Mouse (Mus musculus): ENCODE measurements at regions not wholly inside any gene's neighbourhood (a gene's known extent, or its start where the extent isn't known, plus 50 kb on each side); places are given as distances from the start of the nearest gene placed in this dataset.

- 31% methylated on average over 7 of the region's 7 CpGs for WGBS
- no peak for ATAC-seq (replicated peaks; ENCODE audit: insufficient number of reproducible peaks, low FRiP score, low TSS enrichment, low read depth)
- no peak overlapping the region for H3K4me2 ChIP-seq (ENCODE audit: low read depth, low read length)
- no peaks in the 10 kb centered on the region for H3K4me1 ChIP-seq (ENCODE audit: control insufficient read depth, insufficient read depth, low read length)
- no peaks in the 10 kb centered on the region for H3K36me3 ChIP-seq (replicated peaks; ENCODE audit: control insufficient read depth, insufficient read depth, low read depth, low read length)
- H3K27ac ChIP-seq (replicated peaks; ENCODE audit: low read depth, low read length), result no peak overlapping the region
- no peak overlapping the region for H3K4me3 ChIP-seq (ENCODE audit: low read depth, low read length)
- H3K27me3 ChIP-seq (ENCODE audit: control insufficient read depth, insufficient read depth, low read length), result no peaks in the 10 kb centered on the region
- H3K9ac ChIP-seq (replicated peaks; ENCODE audit: low read length), result no peak overlapping the region
- no peaks in the 10 kb centered on the region for H3K9me3 ChIP-seq (replicated peaks; ENCODE audit: control insufficient read depth, low read length)
- no peak for DNase-seq (ENCODE audit: low spot score)
These were observed 102.0 kb upstream of the 4931429L15Rik start for GRCm38 (mm10) chr9:46421688-46422274.

DNA sequence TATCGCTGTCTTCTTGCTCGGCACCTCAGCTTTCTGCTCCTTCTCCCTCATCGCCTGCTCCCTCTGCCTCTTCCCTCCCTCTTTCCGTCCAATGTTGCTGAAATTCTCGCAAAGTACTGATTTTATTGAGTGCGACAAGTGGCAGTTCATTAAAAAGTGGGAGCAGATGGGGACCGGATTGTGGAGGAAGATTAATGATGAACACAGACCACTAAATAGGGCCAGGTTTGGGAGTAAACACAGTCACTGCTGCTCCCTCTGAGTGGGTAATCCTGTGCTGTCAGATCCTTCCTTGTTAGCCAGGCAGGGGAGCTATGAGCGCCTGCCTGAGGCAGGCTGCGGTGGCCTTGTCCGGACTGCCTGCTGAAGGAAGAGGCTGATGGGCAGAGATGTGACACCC lies 91.9 kb upstream of the 4931429L15Rik start:
- Histone ChIP-seq H3K9ac (replicated peaks; ENCODE audit: low read length) (no peak overlapping the region), H3K4me2 (ENCODE audit: low read depth, low read length) (no peak overlapping the region), H3K36me3 (replicated peaks; ENCODE audit: control insufficient read depth, insufficient read depth, low read depth, low read length) (no peaks in the 10 kb centered on the region), H3K9me3 (replicated peaks; ENCODE audit: control insufficient read depth, low read length) (no peaks in the 10 kb centered on the region), H3K4me3 (ENCODE audit: low read depth, low read length) (no peak overlapping the region), H3K27me3 (ENCODE audit: control insufficient read depth, insufficient read depth, low read length) (no peaks in the 10 kb centered on the region), H3K4me1 (ENCODE audit: control insufficient read depth, insufficient read depth, low read length) (no peaks in the 10 kb centered on the region), H3K27ac (replicated peaks; ENCODE audit: low read depth, low read length) (no peak overlapping the region)
- ATAC-seq (replicated peaks; ENCODE audit: insufficient number of reproducible peaks, low FRiP score, low TSS enrichment, low read depth) (no peak), DNase-seq (ENCODE audit: low spot score) (no peak)
- 75% methylated on average over 10 of the region's 10 CpGs for whole genome bisulfite sequencing

DNA sequence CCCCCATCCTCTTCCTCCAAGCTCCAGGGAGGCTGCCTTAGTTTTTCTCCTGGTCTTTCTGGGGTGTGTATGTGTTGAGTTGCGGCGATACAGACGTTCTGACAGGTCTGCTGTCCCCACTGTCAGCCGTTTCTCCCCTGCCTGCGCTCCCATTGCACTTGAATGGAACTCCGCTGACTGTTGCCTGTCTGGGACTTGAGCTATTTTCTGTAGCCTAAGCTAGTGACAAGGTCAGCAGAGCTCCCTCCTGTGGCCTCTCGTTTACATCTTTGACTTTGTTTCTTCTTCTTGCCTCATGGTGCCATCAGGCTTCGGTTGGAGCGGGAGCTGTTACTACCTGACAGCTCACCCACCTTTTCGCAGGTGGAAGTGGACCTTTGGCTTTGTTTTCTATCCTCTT lies 89.0 kb upstream of the 4931429L15Rik start:
- H3K4me3 ChIP-seq (ENCODE audit: low read depth, low read length), result no peak overlapping the region
- no peaks in the 10 kb centered on the region for H3K4me1 ChIP-seq (ENCODE audit: control insufficient read depth, insufficient read depth, low read length)
- no peak for ATAC-seq (replicated peaks; ENCODE audit: insufficient number of reproducible peaks, low FRiP score, low TSS enrichment, low read depth)
- H3K27me3 ChIP-seq (ENCODE audit: control insufficient read depth, insufficient read depth, low read length), result no peaks in the 10 kb centered on the region
- DNase-seq (ENCODE audit: low spot score), result no peak
- no peak overlapping the region for H3K9ac ChIP-seq (replicated peaks; ENCODE audit: low read length)
- no peaks in the 10 kb centered on the region for H3K9me3 ChIP-seq (replicated peaks; ENCODE audit: control insufficient read depth, low read length)
- H3K27ac ChIP-seq (replicated peaks; ENCODE audit: low read depth, low read length), result no peak overlapping the region
- no peak overlapping the region for H3K4me2 ChIP-seq (ENCODE audit: low read depth, low read length)
- no peaks in the 10 kb centered on the region for H3K36me3 ChIP-seq (replicated peaks; ENCODE audit: control insufficient read depth, insufficient read depth, low read depth, low read length)
- WGBS, result 76% methylated on average over 10 of the region's 10 CpGs

GRCm38 (mm10) chr9:46406606-46407005 lies 86.8 kb upstream of the 4931429L15Rik start:
- no peak overlapping the region for H3K4me3 ChIP-seq (ENCODE audit: low read depth, low read length)
- H3K4me2 ChIP-seq (ENCODE audit: low read depth, low read length), result no peak overlapping the region
- no peak for ATAC-seq (replicated peaks; ENCODE audit: insufficient number of reproducible peaks, low FRiP score, low TSS enrichment, low read depth)
- no peak overlapping the region for H3K9ac ChIP-seq (replicated peaks; ENCODE audit: low read length)
- DNase-seq (ENCODE audit: low spot score), result no peak
- 85% methylated on average over 8 of the region's 8 CpGs for WGBS
- no peak overlapping the region for H3K27ac ChIP-seq (replicated peaks; ENCODE audit: low read depth, low read length)
- H3K27me3 ChIP-seq (ENCODE audit: control insufficient read depth, insufficient read depth, low read length), result no peaks in the 10 kb centered on the region
- no peaks in the 10 kb centered on the region for H3K36me3 ChIP-seq (replicated peaks; ENCODE audit: control insufficient read depth, insufficient read depth, low read depth, low read length)
- no peaks in the 10 kb centered on the region for H3K9me3 ChIP-seq (replicated peaks; ENCODE audit: control insufficient read depth, low read length)
- no peaks in the 10 kb centered on the region for H3K4me1 ChIP-seq (ENCODE audit: control insufficient read depth, insufficient read depth, low read length)

GRCm38 (mm10) chr9:46396591-46396990 lies 76.8 kb upstream of the 4931429L15Rik start:
- 85% methylated on average over 7 of the region's 7 CpGs for WGBS
- Histone ChIP-seq H3K27ac (replicated peaks; ENCODE audit: low read depth, low read length) (no peak overlapping the region), H3K9me3 (replicated peaks; ENCODE audit: control insufficient read depth, low read length) (no peaks in the 10 kb centered on the region), H3K9ac (replicated peaks; ENCODE audit: low read length) (no peak overlapping the region), H3K4me2 (ENCODE audit: low read depth, low read length) (no peak overlapping the region), H3K27me3 (ENCODE audit: control insufficient read depth, insufficient read depth, low read length) (no peaks in the 10 kb centered on the region; the same call in 1 of the 2 replicates), H3K4me3 (ENCODE audit: low read depth, low read length) (no peak overlapping the region), H3K4me1 (ENCODE audit: control insufficient read depth, insufficient read depth, low read length) (no peaks in the 10 kb centered on the region), H3K36me3 (replicated peaks; ENCODE audit: control insufficient read depth, insufficient read depth, low read depth, low read length) (no peaks in the 10 kb centered on the region)
- no peak for ATAC-seq (replicated peaks; ENCODE audit: insufficient number of reproducible peaks, low FRiP score, low TSS enrichment, low read depth)
- DNase-seq (ENCODE audit: low spot score), result no peak

DNA sequence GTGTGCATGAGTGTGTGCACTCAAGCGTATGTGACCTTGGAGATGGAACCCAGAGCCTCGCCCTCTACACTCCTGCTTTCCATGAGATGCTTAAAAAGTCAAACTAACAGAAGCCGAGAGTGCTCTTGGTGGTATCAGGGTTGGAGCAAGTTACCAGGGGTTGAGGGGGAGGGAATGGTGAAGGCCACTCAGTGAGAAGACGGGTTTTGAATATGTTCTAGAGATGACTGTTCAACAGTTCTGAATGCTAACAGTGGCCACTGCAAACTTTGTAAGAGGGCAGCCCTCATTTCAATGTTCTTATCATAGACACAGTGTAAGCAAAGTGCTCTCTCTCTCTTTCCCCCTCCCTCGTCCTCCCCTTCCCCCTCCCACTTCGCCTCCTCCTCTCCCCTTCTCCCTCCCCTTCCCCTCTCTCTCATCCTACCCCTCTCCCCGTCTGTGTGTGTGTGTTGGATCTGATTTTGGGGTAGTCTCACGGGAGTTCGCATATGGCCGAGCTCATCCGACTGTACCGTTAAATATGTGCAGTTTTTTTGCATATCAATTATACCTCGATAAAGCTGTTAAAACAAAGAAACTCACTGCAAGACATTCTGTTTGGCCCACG lies 75.5 kb upstream of the 4931429L15Rik start:
- DNase-seq (ENCODE audit: low spot score) (no peak), ATAC-seq (replicated peaks; ENCODE audit: insufficient number of reproducible peaks, low FRiP score, low TSS enrichment, low read depth) (no peak)
- Histone ChIP-seq H3K27me3 (ENCODE audit: control insufficient read depth, insufficient read depth, low read length) (no peaks in the 10 kb centered on the region; the same call in 1 of the 2 replicates), H3K27ac (replicated peaks; ENCODE audit: low read depth, low read length) (no peak overlapping the region), H3K4me2 (ENCODE audit: low read depth, low read length) (no peak overlapping the region), H3K4me3 (ENCODE audit: low read depth, low read length) (no peak overlapping the region), H3K4me1 (ENCODE audit: control insufficient read depth, insufficient read depth, low read length) (no peaks in the 10 kb centered on the region), H3K36me3 (replicated peaks; ENCODE audit: control insufficient read depth, insufficient read depth, low read depth, low read length) (no peaks in the 10 kb centered on the region), H3K9ac (replicated peaks; ENCODE audit: low read length) (no peak overlapping the region), H3K9me3 (replicated peaks; ENCODE audit: control insufficient read depth, low read length) (no peaks in the 10 kb centered on the region)
- WGBS, result 51% methylated on average over 14 of the region's 14 CpGs

- H3K4me2 ChIP-seq (ENCODE audit: low read depth, low read length), result no peak overlapping the region
- no peaks in the 10 kb centered on the region; the same call in 1 of the 2 replicates for H3K27me3 ChIP-seq (ENCODE audit: control insufficient read depth, insufficient read depth, low read length)
- H3K27ac ChIP-seq (replicated peaks; ENCODE audit: low read depth, low read length), result no peak overlapping the region
- H3K4me1 ChIP-seq (ENCODE audit: control insufficient read depth, insufficient read depth, low read length), result no peaks in the 10 kb centered on the region
- no peaks in the 10 kb centered on the region for H3K36me3 ChIP-seq (replicated peaks; ENCODE audit: control insufficient read depth, insufficient read depth, low read depth, low read length)
- no peaks in the 10 kb centered on the region for H3K9me3 ChIP-seq (replicated peaks; ENCODE audit: control insufficient read depth, low read length)
- DNase-seq (ENCODE audit: low spot score) (no peak), ATAC-seq (replicated peaks; ENCODE audit: insufficient number of reproducible peaks, low FRiP score, low TSS enrichment, low read depth) (no peak)
- WGBS, result 70% methylated on average over 7 of the region's 7 CpGs
- H3K4me3 ChIP-seq (ENCODE audit: low read depth, low read length), result no peak overlapping the region
- no peak overlapping the region for H3K9ac ChIP-seq (replicated peaks; ENCODE audit: low read length)
These were observed 74.5 kb upstream of the 4931429L15Rik start for GRCm38 (mm10) chr9:46394239-46394638.

DNA sequence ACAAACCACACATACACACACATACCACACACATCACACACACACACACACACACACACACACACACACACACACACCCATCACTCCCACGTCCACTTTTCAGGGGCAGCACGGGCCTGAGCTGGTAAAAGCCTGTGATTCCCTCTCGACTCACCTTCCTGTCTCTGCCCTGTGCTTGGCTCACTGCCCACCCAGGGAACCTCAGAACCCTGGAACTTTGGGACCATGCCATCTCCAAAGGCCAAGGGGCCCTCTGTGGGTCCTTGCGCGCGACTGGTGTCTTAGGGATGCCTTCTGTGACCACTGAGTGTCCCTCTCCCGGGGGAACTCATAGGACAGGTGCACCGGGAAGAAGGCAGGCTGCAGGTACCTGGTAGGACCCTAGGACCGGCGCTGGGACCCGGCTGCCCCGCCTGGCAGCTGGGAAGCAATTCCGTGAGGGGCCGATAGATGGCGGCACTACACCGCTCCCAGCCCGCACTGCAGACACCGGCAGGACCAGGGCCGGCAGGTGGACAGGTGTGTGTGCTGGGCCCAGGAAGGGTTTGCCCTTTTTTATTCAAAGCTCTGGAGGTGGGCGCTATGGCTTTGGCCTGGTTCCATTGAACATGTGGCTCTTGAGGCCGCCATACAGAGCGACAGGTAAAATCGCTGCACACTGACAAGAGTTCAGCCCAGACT lies 73.0 kb upstream of the 4931429L15Rik start:
- Histone ChIP-seq H3K36me3 (replicated peaks; ENCODE audit: control insufficient read depth, insufficient read depth, low read depth, low read length) (no peaks in the 10 kb centered on the region), H3K9ac (replicated peaks; ENCODE audit: low read length) (no peak overlapping the region), H3K9me3 (replicated peaks; ENCODE audit: control insufficient read depth, low read length) (no peaks in the 10 kb centered on the region), H3K4me2 (ENCODE audit: low read depth, low read length) (no peak overlapping the region; the same call in 1 of the 2 replicates), H3K4me3 (ENCODE audit: low read depth, low read length) (no peak overlapping the region), H3K27ac (replicated peaks; ENCODE audit: low read depth, low read length) (no peak overlapping the region), H3K27me3 (ENCODE audit: control insufficient read depth, insufficient read depth, low read length) (no peaks in the 10 kb centered on the region; the same call in 1 of the 2 replicates), H3K4me1 (ENCODE audit: control insufficient read depth, insufficient read depth, low read length) (no peaks in the 10 kb centered on the region)
- DNase-seq (ENCODE audit: low spot score), result peak; percentile 63
- ATAC-seq (replicated peaks; ENCODE audit: insufficient number of reproducible peaks, low FRiP score, low TSS enrichment, low read depth), result no peak
- WGBS, result 7% methylated on average over 23 of the region's 23 CpGs
